Mouse (Mus musculus): ENCODE data around the gene Gm8439. TPM values are rescaled to one million over a fixed set of nuclear protein-coding genes. Genes with fewer than 3 reads are reported as not detected.

Gm8439 gene
- polyA plus RNA-seq, 1 experiment from 2014 or later, result not detected

DNA sequence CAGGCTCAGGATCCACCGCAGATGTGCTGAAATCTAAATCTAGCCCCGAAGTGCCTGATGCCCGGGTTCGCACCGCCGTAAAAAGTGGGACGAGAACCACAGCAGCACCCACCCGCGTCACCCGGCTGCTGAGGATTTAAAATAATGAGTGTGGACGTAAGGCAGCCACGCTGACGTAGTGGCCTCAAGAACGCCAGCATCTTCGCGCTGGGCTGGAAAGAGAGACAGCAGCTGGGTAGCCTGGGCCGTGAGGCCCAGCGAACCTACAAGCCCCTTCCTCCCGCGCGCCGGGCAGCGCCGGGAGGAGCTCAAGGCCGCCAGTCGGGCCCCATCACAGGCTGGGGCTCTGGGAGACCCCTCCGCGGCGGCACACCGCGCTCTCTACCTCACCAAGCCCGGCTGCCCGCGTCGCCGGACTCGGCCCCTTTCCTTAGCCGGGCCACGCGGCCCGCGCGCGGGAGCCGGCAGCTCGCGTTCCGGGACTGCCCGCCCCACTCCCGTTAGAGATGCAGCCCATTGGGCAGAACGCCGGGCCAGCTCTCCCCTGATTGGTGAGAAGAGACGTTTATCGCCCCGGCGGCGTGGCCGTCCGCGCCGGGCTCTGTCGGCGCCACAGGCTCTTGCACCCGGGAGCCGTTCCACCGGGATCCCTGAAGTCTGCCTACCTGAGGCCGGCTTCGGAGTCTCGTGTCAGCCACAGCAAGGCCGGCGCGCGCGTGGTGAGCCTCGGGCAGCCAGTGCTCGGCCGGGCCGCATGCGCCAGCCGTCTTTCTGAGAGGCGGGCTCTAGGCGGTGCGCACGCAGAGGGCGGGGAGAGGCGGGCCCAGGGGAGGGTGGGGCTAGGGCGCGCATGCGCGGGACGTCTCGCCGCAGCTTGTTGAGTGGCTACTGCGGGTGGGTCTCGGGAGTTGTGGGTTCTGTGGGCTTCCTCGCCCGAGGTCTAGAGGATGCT is 18.8 kb upstream of the Gm8439 start, which contains the start of gene Ctps:
TSS of gene Ctps (minus strand) at position 791 of the 952 bp plus-strand sequence.
- H3K4me3 ChIP-seq (ENCODE audit: low read depth, low read length), result peak within 1 kb of the TSS; percentile 72
- H3K9me3 ChIP-seq (ENCODE audit: low read length), result no peaks in the 10 kb centered on the region
- ATAC-seq, result peak; percentile 93
- H3K27me3 ChIP-seq (replicated peaks; ENCODE audit: insufficient read depth, low read length), result no peaks in the 10 kb centered on the region
- H3K27ac ChIP-seq (ENCODE audit: low read length), result peak within 1 kb of the TSS; percentile 95
- TF ChIP-seq EP300 (IDR thresholded peaks at IDR 0.05) (no peak), CTCF (IDR thresholded peaks at IDR 0.05) (no peak)
- H3K36me3 ChIP-seq (ENCODE audit: insufficient read depth, low read length), result no peaks in the 10 kb centered on the region
- peak; percentile 96 for DNase-seq (ENCODE audit: low spot score)
- H3K4me2 ChIP-seq (replicated peaks; ENCODE audit: low read depth, low read length), result peak within 1 kb of the TSS; percentile 92
- H3K9ac ChIP-seq (replicated peaks; ENCODE audit: low read depth), result peak within 1 kb of the TSS; percentile 81
- peaks cover 27% of the 10 kb centered on the region; the same call in 1 of the 2 replicates for H3K4me1 ChIP-seq (ENCODE audit: insufficient read depth, low read depth, low read length)
- WGBS, result under 1% methylated on average over 60 of the region's 97 CpGs

DNA sequence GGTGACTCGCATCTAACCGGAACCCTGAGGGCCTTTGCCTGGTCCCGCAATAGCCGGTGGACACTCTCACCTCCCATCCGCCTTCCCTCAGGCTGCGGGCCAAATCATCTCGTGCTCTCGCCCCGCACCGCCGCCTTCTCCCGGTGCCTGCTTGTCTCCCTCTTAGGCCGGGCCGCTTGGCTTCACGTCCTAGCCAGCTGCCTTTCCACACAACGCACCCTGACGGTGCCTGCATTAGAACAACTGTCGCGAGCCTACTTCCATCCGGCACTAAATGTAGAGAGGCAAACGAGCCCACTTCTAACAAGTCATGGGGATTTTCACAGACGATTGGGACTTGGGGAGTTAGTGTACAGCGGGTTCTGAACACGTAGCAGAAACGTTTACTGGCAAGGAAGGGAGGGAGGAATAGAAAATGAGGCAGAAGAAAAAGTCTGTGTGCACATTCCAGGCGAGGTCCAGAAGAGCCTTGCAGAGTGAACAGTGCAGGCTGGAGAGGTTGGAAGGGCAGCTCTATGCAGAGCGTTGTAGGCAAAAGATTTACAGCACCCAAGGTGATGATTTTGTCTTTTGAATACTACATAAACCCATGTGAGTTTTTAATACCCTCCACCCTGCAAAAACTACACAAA is 18.0 kb upstream of the Gm8439 start:
- 1% methylated on average over 27 of the region's 27 CpGs for WGBS
- no peak for TF ChIP-seq EP300 (IDR thresholded peaks at IDR 0.05)
- no peak for TF ChIP-seq CTCF (IDR thresholded peaks at IDR 0.05)
- peak; percentile 37 for ATAC-seq
- Histone ChIP-seq H3K9ac (replicated peaks; ENCODE audit: low read depth) (peak overlapping the region; percentile 81), H3K4me1 (ENCODE audit: insufficient read depth, low read depth, low read length) (peaks cover 27% of the 10 kb centered on the region; the same call in 1 of the 2 replicates), H3K36me3 (ENCODE audit: insufficient read depth, low read length) (no peaks in the 10 kb centered on the region), H3K4me3 (ENCODE audit: low read depth, low read length) (peak overlapping the region; percentile 72), H3K27me3 (replicated peaks; ENCODE audit: insufficient read depth, low read length) (no peaks in the 10 kb centered on the region), H3K27ac (ENCODE audit: low read length) (peak overlapping the region; percentile 95), H3K4me2 (replicated peaks; ENCODE audit: low read depth, low read length) (peak overlapping the region; percentile 92), H3K9me3 (ENCODE audit: low read length) (no peaks in the 10 kb centered on the region)
- peak; percentile 50 for DNase-seq (ENCODE audit: low spot score)

DNA sequence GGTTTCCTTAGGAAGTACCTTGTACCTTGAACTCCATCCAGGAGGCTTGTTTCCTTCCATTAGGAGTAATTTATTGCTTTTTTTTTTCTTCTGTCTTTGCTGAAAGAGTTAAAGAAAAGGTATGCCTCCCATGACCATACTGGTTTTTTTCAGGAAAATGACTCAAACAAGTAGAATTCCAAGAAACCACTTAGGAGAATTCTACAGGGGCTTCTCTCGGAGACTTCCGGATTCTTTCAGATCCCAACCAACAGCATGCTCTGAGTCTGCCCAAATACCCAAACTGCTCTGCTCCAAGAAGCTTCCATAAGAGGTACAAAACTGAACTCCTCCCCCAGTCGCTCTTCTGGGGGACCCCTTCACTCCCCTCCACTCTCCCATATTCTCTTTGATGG is 17.5 kb upstream of the Gm8439 start:
- ATAC-seq (no peak), DNase-seq (ENCODE audit: low spot score) (peak; percentile 73)
- Histone ChIP-seq H3K4me1 (ENCODE audit: insufficient read depth, low read depth, low read length) (peaks cover 27% of the 10 kb centered on the region; the same call in 1 of the 2 replicates), H3K27me3 (replicated peaks; ENCODE audit: insufficient read depth, low read length) (no peaks in the 10 kb centered on the region), H3K4me2 (replicated peaks; ENCODE audit: low read depth, low read length) (peak overlapping the region; percentile 92), H3K9ac (replicated peaks; ENCODE audit: low read depth) (0 out of 2 replicates have a peak overlapping the region, but pooled peaks have one; percentile 81), H3K27ac (ENCODE audit: low read length) (peak overlapping the region; percentile 95), H3K36me3 (ENCODE audit: insufficient read depth, low read length) (no peaks in the 10 kb centered on the region), H3K9me3 (ENCODE audit: low read length) (no peaks in the 10 kb centered on the region), H3K4me3 (ENCODE audit: low read depth, low read length) (peak overlapping the region; percentile 72)
- 50% methylated on average over 3 of the region's 3 CpGs for WGBS
- no peak for TF ChIP-seq CTCF (IDR thresholded peaks at IDR 0.05)
- peak; percentile 69 for TF ChIP-seq EP300 (IDR thresholded peaks at IDR 0.05)

DNA sequence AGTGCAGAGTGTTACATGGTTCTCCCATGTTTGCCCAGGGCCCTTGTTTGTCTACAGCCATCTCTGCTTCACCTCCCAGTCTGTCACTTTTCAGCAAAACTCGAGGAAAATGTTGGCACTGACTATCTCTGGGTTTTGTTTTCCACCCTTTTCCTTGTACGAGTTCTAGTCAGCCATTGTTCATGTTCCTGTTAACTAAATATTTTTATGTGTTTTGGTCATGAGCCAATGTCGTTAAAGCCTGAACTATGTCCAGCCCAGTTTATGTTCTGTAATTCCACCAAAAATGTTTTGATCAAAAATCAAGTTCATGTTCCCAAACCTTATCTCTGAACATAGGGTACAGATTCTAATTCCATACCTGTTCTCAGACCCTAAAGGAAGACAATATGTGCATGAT is 16.9 kb upstream of the Gm8439 start:
- peak; percentile 44 for DNase-seq (ENCODE audit: low spot score)
- Histone ChIP-seq H3K4me3 (ENCODE audit: low read depth, low read length) (no peak overlapping the region), H3K9ac (replicated peaks; ENCODE audit: low read depth) (no peak overlapping the region), H3K36me3 (ENCODE audit: insufficient read depth, low read length) (no peaks in the 10 kb centered on the region), H3K4me1 (ENCODE audit: insufficient read depth, low read depth, low read length) (peaks cover 27% of the 10 kb centered on the region; the same call in 1 of the 2 replicates), H3K9me3 (ENCODE audit: low read length) (no peaks in the 10 kb centered on the region), H3K27ac (ENCODE audit: low read length) (peak overlapping the region; percentile 38), H3K4me2 (replicated peaks; ENCODE audit: low read depth, low read length) (no peak overlapping the region), H3K27me3 (replicated peaks; ENCODE audit: insufficient read depth, low read length) (no peaks in the 10 kb centered on the region)
- ATAC-seq, result no peak
- WGBS, result 9% methylated on average over 3 of the region's 3 CpGs
- TF ChIP-seq CTCF (IDR thresholded peaks at IDR 0.05), result no peak

DNA sequence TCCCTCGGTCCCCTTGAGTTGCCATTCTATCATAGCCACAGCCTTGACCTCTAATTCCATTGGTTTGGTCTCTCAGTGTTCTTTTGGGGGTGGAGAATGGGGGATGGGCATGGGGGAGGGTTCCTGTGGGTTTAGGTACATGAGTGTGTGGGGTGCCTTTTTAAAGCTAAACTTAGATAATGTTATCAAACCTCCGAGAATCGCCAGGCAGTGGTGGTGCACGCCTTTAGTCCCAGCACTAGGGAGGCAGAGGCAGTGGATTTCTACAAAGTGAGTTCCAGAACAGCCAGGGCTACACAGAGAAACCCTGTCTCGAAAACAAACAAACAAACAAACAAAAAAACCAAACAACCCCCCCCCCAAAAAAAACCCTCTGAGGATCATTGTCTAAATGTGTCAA is 7.7 kb upstream of the Gm8439 start:
- Histone ChIP-seq H3K4me2 (replicated peaks; ENCODE audit: low read depth, low read length) (no peak overlapping the region), H3K27ac (ENCODE audit: low read length) (no peak overlapping the region), H3K4me1 (ENCODE audit: insufficient read depth, low read depth, low read length) (no peaks in the 10 kb centered on the region), H3K9me3 (ENCODE audit: low read length) (no peaks in the 10 kb centered on the region), H3K27me3 (replicated peaks; ENCODE audit: insufficient read depth, low read length) (no peaks in the 10 kb centered on the region), H3K9ac (replicated peaks; ENCODE audit: low read depth) (no peak overlapping the region), H3K36me3 (ENCODE audit: insufficient read depth, low read length) (no peaks in the 10 kb centered on the region), H3K4me3 (ENCODE audit: low read depth, low read length) (no peak overlapping the region)
- 69% methylated on average over 5 of the region's 5 CpGs for WGBS
- TF ChIP-seq EP300 (IDR thresholded peaks at IDR 0.05) (no peak), CTCF (IDR thresholded peaks at IDR 0.05) (no peak)
- DNase-seq (ENCODE audit: low spot score) (no peak), ATAC-seq (no peak)

DNA sequence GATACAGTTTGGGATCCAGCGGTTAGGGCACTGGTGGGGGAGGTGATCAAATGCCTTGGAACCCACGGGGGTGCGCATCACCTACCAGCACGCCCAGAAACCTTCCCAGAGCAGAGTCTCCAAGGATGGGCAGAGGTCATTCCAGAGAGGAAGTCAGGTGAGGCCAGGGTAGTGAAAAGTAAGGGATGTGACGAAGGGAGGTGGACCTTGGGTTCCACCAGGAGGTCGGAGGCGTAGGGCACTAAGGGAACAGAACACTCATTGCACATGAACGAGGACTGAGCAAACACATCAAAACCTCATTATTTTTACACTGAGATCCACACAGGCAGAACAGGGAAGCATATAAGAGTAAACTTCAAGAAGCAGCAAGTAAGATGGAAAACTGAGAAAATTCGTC is 6.8 kb upstream of the Gm8439 start:
- TF ChIP-seq CTCF (IDR thresholded peaks at IDR 0.05) (no peak), EP300 (IDR thresholded peaks at IDR 0.05) (no peak)
- no peak for ATAC-seq
- H3K4me2 ChIP-seq (replicated peaks; ENCODE audit: low read depth, low read length), result no peak overlapping the region

More for the DNA sequence above, 6.8 kb upstream of the Gm8439 start:
- no peak overlapping the region for H3K4me3 ChIP-seq (ENCODE audit: low read depth, low read length)
- no peak for DNase-seq (ENCODE audit: low spot score)
- H3K27ac ChIP-seq (ENCODE audit: low read length), result no peak overlapping the region
- H3K36me3 ChIP-seq (ENCODE audit: insufficient read depth, low read length), result no peaks in the 10 kb centered on the region
- no peaks in the 10 kb centered on the region for H3K9me3 ChIP-seq (ENCODE audit: low read length)
- no peaks in the 10 kb centered on the region for H3K27me3 ChIP-seq (replicated peaks; ENCODE audit: insufficient read depth, low read length)
- 69% methylated on average over 9 of the region's 9 CpGs for WGBS
- no peaks in the 10 kb centered on the region for H3K4me1 ChIP-seq (ENCODE audit: insufficient read depth, low read depth, low read length)
- H3K9ac ChIP-seq (replicated peaks; ENCODE audit: low read depth), result no peak overlapping the region
